Mouse (Mus musculus): ENCODE data around the gene Bpifa6.

The Bpifa6 gene

GRCm38 (mm10) chr2:154038932-154039331, 64.2 kb downstream of the Bpifa6 start:
- in situ Hi-C loops (cut with MboI) = no loop called here

- in situ Hi-C loops (cut with MboI) = no loop called here
These were observed 70.0 kb downstream of the Bpifa6 start for GRCm38 (mm10) chr2:154044743-154045142.

Data from mature B cell (primary cell).